10 mouse cellular contexts compared by ENCODE assay signal in the genomic region with DNA sequence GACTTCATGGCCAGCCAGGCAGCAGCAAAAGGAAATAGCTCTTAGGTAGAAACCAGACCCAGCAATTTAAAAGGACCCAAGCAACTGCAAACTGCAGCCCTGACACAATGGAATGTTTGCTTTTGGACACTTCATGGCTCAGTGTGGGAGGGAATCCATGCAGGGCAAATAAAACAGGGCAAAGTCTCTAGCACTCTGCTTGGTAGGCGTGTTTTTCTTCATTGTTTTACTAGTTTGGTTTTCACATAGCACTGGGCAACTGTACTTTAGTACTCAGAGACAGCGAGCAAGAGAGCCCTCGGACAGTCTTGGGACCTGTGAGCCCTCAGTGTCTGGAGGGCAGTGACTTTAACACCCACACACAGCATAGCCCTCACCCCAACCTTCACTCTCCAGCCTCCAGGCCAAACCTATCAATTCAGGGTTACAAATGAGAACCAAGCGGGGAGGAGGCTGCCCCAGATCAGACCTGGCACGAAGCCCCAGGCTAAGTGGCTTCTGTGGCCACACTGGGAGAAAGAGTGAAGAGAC. TPM values are rescaled to one million over a fixed set of nuclear protein-coding genes. Genes with fewer than 3 reads are reported as not detected.
DNase-seq lines count a peak whose midpoint lies in the region; ATAC-seq and TF ChIP-seq lines count a peak whose summit lies in the region.
"Had no signal": no experiment of that assay in that cellular context is flagged by ENCODE, and none has a peak within 500 bp of the region (broad histone marks: within the 10 kb centered on the region; RNA-seq: fewer than 3 reads in every experiment).

No protein-coding gene starts in this region.

- H3K9me3 ChIP-seq in intestine, postnatal 0 days (ENCODE audit: control insufficient read depth): no peaks in the 10 kb centered on the region
- no peaks in the 10 kb centered on the region for H3K9me3 ChIP-seq in liver, postnatal 0 days (ENCODE audit: low read length)
- H3K9me3 ChIP-seq in stomach, embryonic 16.5 days (replicated peaks; ENCODE audit: control insufficient read depth, low read length): no peaks in the 10 kb centered on the region

- peak overlapping the region; percentile 90 for H3K27ac ChIP-seq in liver, adult 2 months (replicated peaks; ENCODE audit: insufficient read depth, low read depth, low read length)
- H3K27ac ChIP-seq in intestine, postnatal 0 days (ENCODE audit: low read depth, low read length): peak overlapping the region; percentile 86
- H3K27ac ChIP-seq in liver, postnatal 0 days (ENCODE audit: low read depth): peak overlapping the region; percentile 89
- H3K27ac ChIP-seq in stomach, embryonic 16.5 days (ENCODE audit: low read length): peak overlapping the region; percentile 97

- H3K27me3 ChIP-seq in liver, adult 2 months (ENCODE audit: control insufficient read depth, insufficient read depth, low read length): no peaks in the 10 kb centered on the region
- no peaks in the 10 kb centered on the region for H3K27me3 ChIP-seq in intestine, postnatal 0 days (replicated peaks; ENCODE audit: control insufficient read depth, insufficient read depth, low read length)
- H3K27me3 ChIP-seq in liver, postnatal 0 days (ENCODE audit: insufficient read depth, low read length): no peaks in the 10 kb centered on the region
- no peaks in the 10 kb centered on the region for H3K27me3 ChIP-seq in stomach, embryonic 16.5 days (ENCODE audit: control insufficient read depth, insufficient read depth, low read length)

- peak overlapping the region; percentile 13 for H3K9ac ChIP-seq in liver, adult 2 months (ENCODE audit: low read depth, low read length)
- no peak overlapping the region for H3K9ac ChIP-seq in intestine, postnatal 0 days (ENCODE audit: low read depth, low read length)
- peak overlapping the region; percentile 37 for H3K9ac ChIP-seq in liver, postnatal 0 days (replicated peaks)
- H3K9ac ChIP-seq in stomach, embryonic 16.5 days (ENCODE audit: low read length): peak overlapping the region; percentile 65

- ATAC-seq in intestine, postnatal 0 days: peak; percentile 75
- peak; percentile 84 for ATAC-seq in liver, postnatal 0 days
- ATAC-seq in stomach, embryonic 16.5 days (ENCODE audit: insufficient read depth, low FRiP score): peak; percentile 81

- 0 out of 2 replicates have a peak, but pooled peaks have one; percentile 11 for TF ChIP-seq POLR2A in liver, adult 2 months (IDR thresholded peaks at IDR 0.05; ENCODE audit: extremely low read depth, insufficient read depth, low read length)

- no peak for TF ChIP-seq EP300 in liver, postnatal 0 days (IDR thresholded peaks at IDR 0.05; ENCODE audit: low read depth)

- 19% methylated on average over 5 of the region's 5 CpGs for WGBS in liver, adult 2 months
- WGBS in intestine, postnatal 0 days: 13% methylated on average over 5 of the region's 5 CpGs
- WGBS in liver, postnatal 0 days (ENCODE audit: insufficient replicate concordance): 50% methylated on average over 5 of the region's 5 CpGs
- WGBS in stomach, embryonic 16.5 days: 42% methylated on average over 5 of the region's 5 CpGs

- peak; percentile 99 for DNase-seq in liver, adult 2 months (ENCODE audit: extremely low read depth, low read depth, low spot score)
- DNase-seq in liver (no peak), adipocyte (ENCODE audit: low spot score) (no peak)
- peak; percentile 39 for DNase-seq in liver, postnatal 0 days
- DNase-seq in thymus, postnatal 10 days (ENCODE audit: low spot score in 2 of 2): no peak
- DNase-seq in gastrocnemius, postnatal 10 days: no peak

- peaks cover 28% of the 10 kb centered on the region for H3K79me2 ChIP-seq in liver, adult 2 months (ENCODE audit: control insufficient read depth, insufficient read depth, low read length)

- no peaks in the 10 kb centered on the region for H3K36me3 ChIP-seq in liver, adult 2 months (ENCODE audit: control insufficient read depth, insufficient read depth, low read length)
- H3K36me3 ChIP-seq in intestine, postnatal 0 days (ENCODE audit: control insufficient read depth, insufficient read depth): no peaks in the 10 kb centered on the region
- peaks cover 6% of the 10 kb centered on the region; the same call in 1 of the 2 replicates for H3K36me3 ChIP-seq in liver, postnatal 0 days (replicated peaks; ENCODE audit: insufficient read depth, low read length)
- no peaks in the 10 kb centered on the region for H3K36me3 ChIP-seq in stomach, embryonic 16.5 days (ENCODE audit: control insufficient read depth, insufficient read depth, low read length)

- no peak for TF ChIP-seq CTCF in liver, adult 2 months (IDR thresholded peaks at IDR 0.05; ENCODE audit: low read depth, low read length)
- no peak for TF ChIP-seq CTCF in intestine, postnatal 0 days (IDR thresholded peaks at IDR 0.05; ENCODE audit: low read depth)
- no peak for TF ChIP-seq CTCF in liver, postnatal 0 days (IDR thresholded peaks at IDR 0.05; ENCODE audit: low read depth)

- peak overlapping the region; percentile 0; the same call in 1 of the 2 replicates for H3K4me3 ChIP-seq in liver, adult 2 months (ENCODE audit: insufficient read depth, low read depth, low read length)
- H3K4me3 ChIP-seq in intestine, postnatal 0 days (ENCODE audit: low read depth, low read length): no peak overlapping the region
- 0 out of 2 replicates have a peak overlapping the region, but pooled peaks have one; percentile 17 for H3K4me3 ChIP-seq in liver, postnatal 0 days (ENCODE audit: low read depth, low read length)
- peak overlapping the region; percentile 21; the same call in 1 of the 2 replicates for H3K4me3 ChIP-seq in stomach, embryonic 16.5 days (replicated peaks; ENCODE audit: low read length)

- H3K4me2 ChIP-seq in intestine, postnatal 0 days (replicated peaks; ENCODE audit: low read depth): peak overlapping the region; percentile 50
- H3K4me2 ChIP-seq in liver, postnatal 0 days (ENCODE audit: low read depth, low read length): peak overlapping the region; percentile 49
- H3K4me2 ChIP-seq in stomach, embryonic 16.5 days (ENCODE audit: low read depth, low read length): peak overlapping the region; percentile 48

- peaks cover 52% of the 10 kb centered on the region for H3K4me1 ChIP-seq in liver, adult 2 months (ENCODE audit: control insufficient read depth, insufficient read depth, low read length)
- H3K4me1 ChIP-seq in intestine, postnatal 0 days (replicated peaks; ENCODE audit: control insufficient read depth, insufficient read depth, low read length): peaks cover 39% of the 10 kb centered on the region
- H3K4me1 ChIP-seq in liver, postnatal 0 days (ENCODE audit: insufficient read depth): peaks cover 44% of the 10 kb centered on the region
- peaks cover 63% of the 10 kb centered on the region for H3K4me1 ChIP-seq in stomach, embryonic 16.5 days (ENCODE audit: control insufficient read depth, insufficient read depth, low read length)

RNA-seq across cellular contexts. Expression of a gene that starts 8.0 kb away (rescaled TPM):
- 26.6 and 39.5 TPM in 2 replicates for total RNA-seq in liver, adult 2 months (2014; rRNA removed)
- polyA plus RNA-seq in liver, adult 2 months (2012; rRNA removed): 43.6 and 46.8 TPM in 2 replicates
- polyA plus RNA-seq in intestine, postnatal 0 days (2015; fragmentation: Nextera tagmentation; extraction: Ambion mirVana): 35.0 TPM in 2 replicates
- polyA plus RNA-seq in liver, postnatal 0 days (2015; fragmentation: Nextera tagmentation; extraction: Ambion mirVana): 16.8 and 17.7 TPM in 2 replicates
- polyA plus RNA-seq in stomach, embryonic 16.5 days (2015; fragmentation: Nextera tagmentation; extraction: Ambion mirVana): 51.6 and 53.0 TPM in 2 replicates
- total RNA-seq in gastrocnemius, postnatal 10 days (2021): 100 to 1,000 TPM; 173 to 178 TPM

RNA-seq across cellular contexts. Expression of a gene that starts 16.1 kb away (rescaled TPM):
- 2.0 and 2.8 TPM in 2 replicates for total RNA-seq in liver, adult 2 months (2014; rRNA removed)
- 4.6 and 6.3 TPM in 2 replicates for polyA plus RNA-seq in liver, adult 2 months (2012; rRNA removed)
- polyA plus RNA-seq in intestine, postnatal 0 days (2015; fragmentation: Nextera tagmentation; extraction: Ambion mirVana): 11.6 and 14.3 TPM in 2 replicates
- 11.2 and 11.7 TPM in 2 replicates for polyA plus RNA-seq in liver, postnatal 0 days (2015; fragmentation: Nextera tagmentation; extraction: Ambion mirVana)
- 18.3 and 22.0 TPM in 2 replicates for polyA plus RNA-seq in stomach, embryonic 16.5 days (2015; fragmentation: Nextera tagmentation; extraction: Ambion mirVana)
- total RNA-seq in gastrocnemius, postnatal 10 days (2021): 10 to 100 TPM; 10.0 to 11.4 TPM

RNA-seq across cellular contexts. Expression of a gene that starts 43.5 kb away (rescaled TPM):
- total RNA-seq in liver, adult 2 months (2014; rRNA removed): not detected in 2 replicates
- not detected in 2 replicates for polyA plus RNA-seq in liver, adult 2 months (2012; rRNA removed)
- polyA plus RNA-seq in intestine, postnatal 0 days (2015; fragmentation: Nextera tagmentation; extraction: Ambion mirVana): 0.12 and 0.33 TPM in 2 replicates
- not detected in 2 replicates for polyA plus RNA-seq in liver, postnatal 0 days (2015; fragmentation: Nextera tagmentation; extraction: Ambion mirVana)
- polyA plus RNA-seq in stomach, embryonic 16.5 days (2015; fragmentation: Nextera tagmentation; extraction: Ambion mirVana): 0.08 TPM in 1 of 2 replicates, not detected in the other
- not detected for total RNA-seq in gastrocnemius, postnatal 10 days (2021)
- total RNA-seq: granulocyte monocyte progenitor cell, adult 5-6 weeks had no signal
- polyA plus RNA-seq: spleen, adult 2 months had no signal

RNA-seq across cellular contexts. Expression of a gene that starts 53.4 kb away (rescaled TPM):
- total RNA-seq in liver, adult 2 months (2014; rRNA removed): 5.2 and 8.5 TPM in 2 replicates
- polyA plus RNA-seq in liver, adult 2 months (2012; rRNA removed): 7.6 and 11.3 TPM in 2 replicates
- polyA plus RNA-seq in intestine, postnatal 0 days (2015; fragmentation: Nextera tagmentation; extraction: Ambion mirVana): 103 TPM in 2 replicates
- polyA plus RNA-seq in liver, postnatal 0 days (2015; fragmentation: Nextera tagmentation; extraction: Ambion mirVana): 47.1 and 53.0 TPM in 2 replicates
- 97.5 and 102 TPM in 2 replicates for polyA plus RNA-seq in stomach, embryonic 16.5 days (2015; fragmentation: Nextera tagmentation; extraction: Ambion mirVana)
- total RNA-seq in gastrocnemius, postnatal 10 days (2021): 10 to 100 TPM; 27.2 to 31.1 TPM

Comparison
In these comparisons a context has a peak if more than half of its experiments do, and no peak if none do; other contexts are left out.
1. DNase-seq: peak in liver, adult 2 months (single experiment) and liver, postnatal 0 days (single experiment); none in liver (single experiment), thymus, postnatal 10 days (0 of 2), gastrocnemius, postnatal 10 days (single experiment) and adipocyte (single experiment).
2. Peak in every context shown above with its lines, with median percentiles within 50 percentile points of each other: H3K27ac ChIP-seq, ATAC-seq and H3K4me2 ChIP-seq.